Mouse (Mus musculus): ENCODE data around the gene Zfp629.

DNA sequence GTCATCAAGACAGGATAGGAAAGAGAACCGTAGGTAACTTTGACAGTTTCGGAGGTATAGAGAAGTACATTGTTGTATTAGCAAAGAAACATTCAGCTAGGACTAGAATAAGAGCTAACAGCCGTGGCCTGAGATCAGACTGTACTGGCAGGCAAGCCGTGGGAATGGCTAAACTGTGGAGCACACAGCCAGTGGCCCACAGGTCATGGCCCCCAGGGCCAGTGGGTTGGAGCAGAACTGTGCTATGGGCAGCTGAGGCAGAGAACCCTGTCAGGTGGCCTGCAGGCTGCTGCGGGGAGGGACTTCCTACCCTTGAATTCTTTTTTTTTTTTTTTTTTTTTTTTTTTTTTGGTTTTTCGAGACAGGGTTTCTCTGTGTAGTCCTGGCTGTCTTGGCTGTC lies 33.6 kb upstream of the Zfp629 start:
- no peak for TF ChIP-seq CTCF (IDR thresholded peaks at IDR 0.05; ENCODE audit: borderline replicate concordance, control insufficient read depth, extremely low read depth, insufficient read depth, low read length, poor library complexity)
- no peak for TF ChIP-seq POLR2A (IDR thresholded peaks at IDR 0.05; ENCODE audit: control insufficient read depth, extremely low read depth, insufficient read depth, low read length, poor library complexity)
